Mouse (Mus musculus): ENCODE measurements at regions not wholly inside any gene's neighbourhood (a gene's known extent, or its start where the extent isn't known, plus 50 kb on each side); places are given as distances from the start of the nearest gene placed in this dataset.

DNA sequence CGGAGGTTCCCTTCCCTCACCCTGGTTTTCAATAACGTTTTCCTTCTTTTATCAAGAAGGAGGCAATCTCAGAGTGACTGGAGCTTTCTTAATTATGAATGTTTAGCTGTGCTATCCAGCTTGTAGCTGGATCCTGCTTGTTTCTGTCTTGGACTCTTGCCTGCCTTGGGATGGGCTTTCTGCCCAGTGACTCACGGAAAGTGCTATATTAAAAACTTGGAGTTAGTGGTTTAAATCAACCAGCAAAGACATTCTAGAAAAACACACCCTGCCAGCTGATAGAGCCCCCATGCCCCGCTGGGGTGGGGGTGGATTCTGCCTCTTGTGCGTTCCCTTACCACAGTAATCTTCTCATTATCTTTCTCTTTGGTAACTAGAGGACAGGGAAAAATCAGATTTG is 184.2 kb downstream of the Bcl2l11 start:
- no peaks in the 10 kb centered on the region for H3K36me3 ChIP-seq (ENCODE audit: control insufficient read depth, insufficient read depth, low read length)
- H3K27ac ChIP-seq (replicated peaks; ENCODE audit: insufficient read depth, low read depth, low read length) = peak overlapping the region; percentile 56
- TF ChIP-seq POLR2A (IDR thresholded peaks at IDR 0.05; ENCODE audit: extremely low read depth, insufficient read depth, low read length) = no peak
- DNase-seq (ENCODE audit: extremely low read depth, low read depth, low spot score) = peak; percentile 18
- no peaks in the 10 kb centered on the region for H3K27me3 ChIP-seq (ENCODE audit: control insufficient read depth, insufficient read depth, low read length)
- no peak overlapping the region for H3K4me3 ChIP-seq (ENCODE audit: insufficient read depth, low read depth, low read length)
- H3K4me1 ChIP-seq (ENCODE audit: control insufficient read depth, insufficient read depth, low read length) = no peaks in the 10 kb centered on the region
- 46% methylated on average over 5 of the region's 5 CpGs for WGBS
- no peaks in the 10 kb centered on the region for H3K79me2 ChIP-seq (ENCODE audit: control insufficient read depth, insufficient read depth, low read length)
- no peak overlapping the region for H3K9ac ChIP-seq (ENCODE audit: low read depth, low read length)

DNA sequence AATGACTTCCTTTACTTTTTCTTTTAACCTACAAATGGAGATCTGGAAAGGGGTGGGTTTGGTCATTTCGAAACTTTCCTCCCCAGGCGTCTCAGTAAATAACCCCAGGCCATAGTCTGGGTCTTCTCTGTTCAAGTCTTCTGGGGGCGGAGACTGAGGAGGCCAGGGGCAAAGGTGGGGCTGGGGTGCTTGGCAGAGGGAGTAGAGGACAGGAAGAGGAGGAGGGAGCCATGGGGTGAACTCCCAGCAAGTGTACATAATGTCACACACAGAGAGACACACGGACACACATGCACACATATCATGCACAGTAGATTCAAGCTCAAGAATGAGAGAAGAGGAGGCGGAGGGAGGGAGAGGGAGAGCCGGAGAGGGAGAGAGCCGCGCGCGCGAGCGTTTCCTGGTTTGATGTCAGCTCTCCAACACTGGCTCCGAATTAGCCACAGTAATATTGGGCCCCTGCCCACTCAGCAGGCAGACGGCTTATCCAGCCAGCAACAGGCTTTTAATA is 186.3 kb downstream of the Bcl2l11 start:
- Histone ChIP-seq H3K36me3 (ENCODE audit: control insufficient read depth, insufficient read depth, low read length) (no peaks in the 10 kb centered on the region), H3K27me3 (ENCODE audit: control insufficient read depth, insufficient read depth, low read length) (no peaks in the 10 kb centered on the region), H3K79me2 (ENCODE audit: control insufficient read depth, insufficient read depth, low read length) (no peaks in the 10 kb centered on the region), H3K9ac (ENCODE audit: low read depth, low read length) (no peak overlapping the region), H3K4me1 (ENCODE audit: control insufficient read depth, insufficient read depth, low read length) (no peaks in the 10 kb centered on the region), H3K4me3 (ENCODE audit: insufficient read depth, low read depth, low read length) (0 out of 2 replicates have a peak overlapping the region, but pooled peaks have one; percentile 11), H3K27ac (replicated peaks; ENCODE audit: insufficient read depth, low read depth, low read length) (no peak overlapping the region)
- TF ChIP-seq POLR2A (IDR thresholded peaks at IDR 0.05; ENCODE audit: extremely low read depth, insufficient read depth, low read length) (no peak), CTCF (IDR thresholded peaks at IDR 0.05; ENCODE audit: low read depth, low read length) (no peak)
- DNase-seq (ENCODE audit: extremely low read depth, low read depth, low spot score) = peak; percentile 21
- 26% methylated on average over 14 of the region's 14 CpGs for WGBS

DNA sequence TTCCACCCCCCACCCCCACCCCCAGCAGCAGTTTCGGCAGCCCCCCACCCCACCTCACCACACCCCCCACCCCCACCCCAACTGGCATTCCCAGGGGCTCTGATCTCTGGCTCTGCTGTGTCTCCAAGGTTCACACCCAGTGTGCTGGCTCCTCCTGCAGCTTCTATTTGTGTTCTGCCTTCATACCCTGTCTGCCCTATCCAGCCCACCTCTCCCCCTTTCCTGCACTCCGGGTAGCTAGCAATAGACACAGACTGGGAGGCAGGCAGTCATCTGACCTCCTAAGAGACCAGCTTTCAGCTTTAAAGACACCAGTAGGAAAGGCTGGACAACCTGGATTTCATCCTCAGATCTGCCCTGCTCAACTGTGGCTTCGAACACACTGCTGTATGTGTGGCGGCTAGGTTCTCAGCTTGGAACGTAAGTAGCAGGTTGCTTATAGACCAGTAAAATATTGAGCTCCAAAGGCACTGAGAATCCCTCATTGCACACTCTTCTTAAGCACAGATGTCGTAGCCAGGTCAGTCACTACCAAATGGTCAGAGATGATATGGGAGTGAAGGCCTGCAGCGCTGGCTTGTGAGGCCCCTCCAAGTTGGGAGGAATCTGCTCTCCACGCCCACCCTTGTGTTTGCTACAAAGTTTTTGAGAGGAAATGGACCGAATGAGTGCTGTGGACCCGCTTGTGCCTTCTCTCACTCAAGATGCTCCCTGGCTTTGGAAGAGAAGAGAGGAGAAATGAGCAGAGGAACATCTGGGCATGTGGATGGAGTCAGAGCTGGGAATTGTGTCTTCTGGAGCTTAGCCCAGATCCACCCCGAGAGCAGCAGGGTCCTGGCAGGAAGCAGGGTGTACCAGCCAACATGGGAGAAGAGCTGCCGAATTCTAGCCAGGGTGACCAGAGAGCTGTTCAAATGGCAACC is 187.1 kb downstream of the Bcl2l11 start:
- no peaks in the 10 kb centered on the region for H3K36me3 ChIP-seq (ENCODE audit: control insufficient read depth, insufficient read depth, low read length)

DNA sequence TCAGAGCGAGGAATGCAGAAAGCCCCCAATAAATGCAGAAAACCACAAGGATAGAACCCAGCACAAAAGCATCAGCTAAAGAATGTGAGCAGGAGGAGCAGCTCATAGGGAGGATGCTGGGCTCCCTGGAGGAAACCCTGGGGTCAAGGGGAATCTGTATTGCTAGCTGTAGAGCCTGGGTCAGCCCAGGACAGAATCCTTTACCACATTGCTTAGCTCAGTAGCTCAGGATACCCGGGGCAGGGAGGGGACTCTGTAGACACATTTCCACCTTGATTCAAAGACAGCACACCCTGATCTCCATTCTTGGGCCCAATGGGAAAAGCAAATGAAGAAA is 187.7 kb downstream of the Bcl2l11 start:
- H3K36me3 ChIP-seq (ENCODE audit: control insufficient read depth, insufficient read depth, low read length) = no peaks in the 10 kb centered on the region
- DNase-seq (ENCODE audit: extremely low read depth, low read depth, low spot score) = no peak
- H3K9ac ChIP-seq (ENCODE audit: low read depth, low read length) = no peak overlapping the region
- no peak overlapping the region for H3K4me3 ChIP-seq (ENCODE audit: insufficient read depth, low read depth, low read length)
- no peaks in the 10 kb centered on the region for H3K27me3 ChIP-seq (ENCODE audit: control insufficient read depth, insufficient read depth, low read length)
- no peak for TF ChIP-seq POLR2A (IDR thresholded peaks at IDR 0.05; ENCODE audit: extremely low read depth, insufficient read depth, low read length)
- TF ChIP-seq CTCF (IDR thresholded peaks at IDR 0.05; ENCODE audit: low read depth, low read length) = no peak
- WGBS = 65% methylated on average over 2 of the region's 2 CpGs
- no peaks in the 10 kb centered on the region for H3K79me2 ChIP-seq (ENCODE audit: control insufficient read depth, insufficient read depth, low read length)
- H3K4me1 ChIP-seq (ENCODE audit: control insufficient read depth, insufficient read depth, low read length) = no peaks in the 10 kb centered on the region
- H3K27ac ChIP-seq (replicated peaks; ENCODE audit: insufficient read depth, low read depth, low read length) = no peak overlapping the region

More for the DNA sequence above, 187.1 kb downstream of the Bcl2l11 start:
- no peak overlapping the region for H3K4me3 ChIP-seq (ENCODE audit: insufficient read depth, low read depth, low read length)
- DNase-seq (ENCODE audit: extremely low read depth, low read depth, low spot score) = no peak
- H3K4me1 ChIP-seq (ENCODE audit: control insufficient read depth, insufficient read depth, low read length) = no peaks in the 10 kb centered on the region
- 77% methylated on average over 12 of the region's 12 CpGs for WGBS
- H3K27ac ChIP-seq (replicated peaks; ENCODE audit: insufficient read depth, low read depth, low read length) = no peak overlapping the region
- no peak for TF ChIP-seq CTCF (IDR thresholded peaks at IDR 0.05; ENCODE audit: low read depth, low read length)
- TF ChIP-seq POLR2A (IDR thresholded peaks at IDR 0.05; ENCODE audit: extremely low read depth, insufficient read depth, low read length) = no peak
- no peak overlapping the region for H3K9ac ChIP-seq (ENCODE audit: low read depth, low read length)
- no peaks in the 10 kb centered on the region for H3K79me2 ChIP-seq (ENCODE audit: control insufficient read depth, insufficient read depth, low read length)
- H3K27me3 ChIP-seq (ENCODE audit: control insufficient read depth, insufficient read depth, low read length) = no peaks in the 10 kb centered on the region

DNA sequence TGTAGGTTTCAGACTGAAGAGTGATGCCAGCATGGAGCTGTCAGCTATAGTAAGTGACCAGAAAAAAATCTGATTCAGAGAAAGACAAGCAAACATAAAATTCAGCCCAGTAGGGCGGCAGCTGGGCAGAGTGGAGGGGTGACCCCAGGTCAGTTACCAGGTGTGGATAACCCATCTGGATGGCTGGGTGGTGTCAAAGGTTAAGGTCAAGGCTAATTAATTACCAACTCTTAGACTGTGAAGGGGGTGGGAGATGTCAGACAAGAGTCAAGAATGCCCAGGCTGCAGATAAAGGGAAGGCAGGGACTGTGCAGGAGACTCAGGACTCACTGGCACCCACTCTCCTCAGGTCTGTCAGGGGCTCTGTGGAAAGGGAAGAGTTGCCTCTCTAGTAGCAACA is 188.1 kb downstream of the Bcl2l11 start:
- 86% methylated on average over 1 of the region's 1 CpGs for WGBS
- Histone ChIP-seq H3K79me2 (ENCODE audit: control insufficient read depth, insufficient read depth, low read length) (no peaks in the 10 kb centered on the region), H3K36me3 (ENCODE audit: control insufficient read depth, insufficient read depth, low read length) (no peaks in the 10 kb centered on the region), H3K4me3 (ENCODE audit: insufficient read depth, low read depth, low read length) (no peak overlapping the region), H3K9ac (ENCODE audit: low read depth, low read length) (no peak overlapping the region), H3K27ac (replicated peaks; ENCODE audit: insufficient read depth, low read depth, low read length) (no peak overlapping the region), H3K4me1 (ENCODE audit: control insufficient read depth, insufficient read depth, low read length) (no peaks in the 10 kb centered on the region), H3K27me3 (ENCODE audit: control insufficient read depth, insufficient read depth, low read length) (no peaks in the 10 kb centered on the region)
- DNase-seq (ENCODE audit: extremely low read depth, low read depth, low spot score) = no peak
- TF ChIP-seq CTCF (IDR thresholded peaks at IDR 0.05; ENCODE audit: low read depth, low read length) = no peak
- no peak for TF ChIP-seq POLR2A (IDR thresholded peaks at IDR 0.05; ENCODE audit: extremely low read depth, insufficient read depth, low read length)

DNA sequence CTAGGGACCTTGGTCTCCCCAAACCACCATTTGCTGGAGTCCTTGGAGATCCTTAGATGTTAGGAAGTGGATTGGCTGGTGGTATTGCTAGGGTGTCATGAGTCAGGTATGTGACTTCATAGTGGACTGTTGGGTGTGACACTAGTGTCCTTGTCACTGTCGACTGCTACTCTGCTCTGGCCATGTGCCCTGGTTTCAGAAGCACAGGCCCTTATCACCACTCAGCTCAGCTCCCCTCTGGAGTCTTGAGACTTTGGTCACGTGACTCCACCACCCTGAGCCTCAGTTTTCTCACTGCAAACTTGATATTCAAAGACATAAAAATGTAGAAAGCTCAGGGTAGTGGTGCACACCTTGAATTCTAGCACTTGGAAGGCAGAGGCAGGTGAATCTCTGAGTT is 190.7 kb downstream of the Bcl2l11 start:
- no peak for TF ChIP-seq CTCF (IDR thresholded peaks at IDR 0.05; ENCODE audit: low read depth, low read length)
- TF ChIP-seq POLR2A (IDR thresholded peaks at IDR 0.05; ENCODE audit: extremely low read depth, insufficient read depth, low read length) = no peak
- no peak overlapping the region for H3K9ac ChIP-seq (ENCODE audit: low read depth, low read length)
- H3K27me3 ChIP-seq (ENCODE audit: control insufficient read depth, insufficient read depth, low read length) = no peaks in the 10 kb centered on the region
- no peak overlapping the region for H3K4me3 ChIP-seq (ENCODE audit: insufficient read depth, low read depth, low read length)
- no peaks in the 10 kb centered on the region for H3K4me1 ChIP-seq (ENCODE audit: control insufficient read depth, insufficient read depth, low read length)
- no peak overlapping the region for H3K27ac ChIP-seq (replicated peaks; ENCODE audit: insufficient read depth, low read depth, low read length)
- H3K79me2 ChIP-seq (ENCODE audit: control insufficient read depth, insufficient read depth, low read length) = no peaks in the 10 kb centered on the region
- 68% methylated on average over 2 of the region's 2 CpGs for WGBS
- no peaks in the 10 kb centered on the region for H3K36me3 ChIP-seq (ENCODE audit: control insufficient read depth, insufficient read depth, low read length)
- DNase-seq (ENCODE audit: extremely low read depth, low read depth, low spot score) = no peak
